Mouse (Mus musculus) adrenal gland, adult 10 weeks (tissue): ENCODE measurements around the gene Dido1. TPM values are rescaled to one million over a fixed set of nuclear protein-coding genes. Genes with fewer than 3 reads are reported as not detected.

ENCODE experiments used
- polyA plus RNA-seq: library from polyadenylated mRNA; stranded (reverse); fragments of 350-450 nt; fragmentation: Illumina TruSeq; extraction: RNeasy Lipid Tissue Mini Kit (QIAGEN cat#74804); gene quantifications from one replicate; pipeline ENCODE4 v1.2.3, GENCODE M21; 2014; ENCODE audit warnings: low read depth, low replicate concordance

Gene Dido1
- polyA plus RNA-seq, result 17.3 TPM

DNA sequence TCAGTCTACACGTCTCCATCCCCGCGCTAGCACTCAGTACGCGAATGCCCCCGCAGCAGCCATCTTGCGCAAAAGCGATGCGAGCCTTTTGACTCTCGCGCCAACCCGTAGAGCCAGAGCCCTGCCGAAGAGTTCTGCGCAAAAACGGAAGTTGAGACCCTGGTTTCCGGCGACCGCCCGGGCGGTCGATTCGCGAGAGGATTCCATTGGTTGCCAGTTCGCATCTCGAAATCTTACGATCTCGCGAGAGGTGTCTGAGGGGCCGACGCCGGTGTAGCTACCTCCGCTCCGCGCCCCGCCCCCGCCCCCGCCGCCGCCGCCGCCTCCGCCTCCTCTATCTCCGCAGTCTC is at the start of gene Dido1, which contains the start of gene Gid8:
Gene Dido1 (minus strand): TSS at position 77 of the 350 bp plus-strand sequence.
Gene Gid8 (plus strand): TSS at position 195 of the 350 bp plus-strand sequence.

DNA sequence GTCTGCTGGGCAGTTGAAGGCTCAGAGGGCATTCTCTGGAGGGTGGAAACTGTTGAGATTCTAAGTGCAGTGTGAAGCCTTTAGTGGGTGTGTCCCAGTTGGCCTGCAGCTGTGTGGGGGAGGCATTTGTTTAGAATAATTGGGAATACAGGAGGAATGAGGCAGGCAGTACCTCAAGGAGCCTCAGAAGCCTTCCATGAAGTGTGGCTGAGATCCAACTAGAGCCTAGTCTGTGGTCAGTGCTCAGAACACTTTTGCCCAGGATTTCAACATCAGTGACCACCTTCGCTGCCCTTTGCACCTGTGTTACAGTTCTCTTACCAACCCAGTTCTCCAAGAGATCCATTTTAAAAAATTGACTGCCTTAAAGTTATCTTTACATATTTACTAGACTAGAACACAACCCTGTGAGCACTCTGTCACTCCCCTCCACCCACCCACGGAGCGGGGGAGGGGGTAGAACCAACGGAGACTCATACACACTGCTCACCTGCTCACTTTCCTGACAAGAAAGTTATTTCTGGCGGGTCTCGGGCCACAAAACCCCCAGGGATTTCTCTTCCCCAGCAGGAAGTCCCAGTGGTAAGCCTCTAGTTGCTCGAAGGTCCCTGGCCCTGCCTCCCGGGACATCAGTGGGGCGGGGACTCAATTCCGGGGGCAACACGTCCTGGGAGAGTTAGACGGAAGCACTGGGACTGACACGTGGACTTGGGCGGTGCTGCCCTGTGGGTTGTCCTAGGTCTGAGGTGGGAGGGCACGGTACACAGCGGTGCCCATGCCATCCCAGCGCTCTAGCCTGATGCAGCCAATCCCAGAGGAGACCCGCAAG is 15.0 kb upstream of the Dido1 start, which contains the start of gene Slc17a9:
Gene Slc17a9 (plus strand): TSS at position 679 of the 829 bp plus-strand sequence.

DNA sequence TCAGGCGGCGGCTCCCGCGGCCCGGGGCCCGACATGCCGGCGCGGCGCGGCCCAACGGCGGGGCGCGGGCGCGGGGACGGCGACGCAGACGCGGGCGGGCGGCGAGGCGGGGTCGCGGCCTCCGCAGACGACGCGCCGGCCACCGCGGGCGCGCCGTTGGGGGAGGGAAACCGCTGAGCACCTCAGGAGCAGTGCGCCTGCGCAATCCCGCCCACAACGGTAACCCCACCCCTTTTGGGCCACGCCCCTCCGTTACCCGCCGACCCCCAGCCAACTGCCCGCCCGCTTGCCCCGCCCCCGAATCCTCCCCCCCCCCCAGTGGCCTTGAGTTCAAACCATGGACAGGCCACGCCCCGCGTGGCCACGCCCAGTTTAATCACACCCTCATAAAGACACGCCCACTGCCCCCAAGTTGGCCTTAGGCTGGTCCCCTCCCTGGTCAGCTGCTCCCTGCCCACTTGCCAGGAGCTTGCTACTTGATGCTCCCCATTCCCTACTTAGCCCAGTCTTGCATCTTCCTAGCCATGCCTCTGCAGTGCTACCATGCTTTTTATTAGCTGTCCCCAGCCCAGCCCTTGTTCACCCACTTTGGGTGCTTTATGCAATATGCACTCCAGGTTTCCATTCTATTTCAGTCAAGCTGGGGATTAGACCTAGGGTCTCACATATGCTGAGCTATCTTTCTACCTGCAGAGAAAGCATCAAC is 67.1 kb downstream of the Dido1 start, which contains the start of gene Tcfl5:
Gene Tcfl5 (minus strand): TSS at position 154 of the 706 bp plus-strand sequence.

Other genes with a start within 250 kb of the Dido1 start
- gene Ntsr1, start 210.0 kb downstream of the Dido1 start, polyA plus RNA-seq, result not detected
- 17.7 TPM for gene Mrgbp, start 128.7 kb downstream of the Dido1 start, polyA plus RNA-seq
- gene Ogfr, start 120.8 kb downstream of the Dido1 start, polyA plus RNA-seq, result 14.9 TPM
- not detected for gene Col9a3, start 112.2 kb downstream of the Dido1 start, polyA plus RNA-seq
- gene Tcfl5, start 67.3 kb downstream of the Dido1 start, polyA plus RNA-seq, result not detected
- gene Gid8, start 118 bp upstream of the Dido1 start, polyA plus RNA-seq, result 51.3 TPM
- not detected for gene Slc17a9, start 15.3 kb upstream of the Dido1 start, polyA plus RNA-seq
- not detected for gene Bhlhe23, start 66.9 kb upstream of the Dido1 start, polyA plus RNA-seq
- 60.4 TPM for gene Ythdf1, start 210.9 kb upstream of the Dido1 start, polyA plus RNA-seq
- not detected for gene Birc7, start 219.0 kb upstream of the Dido1 start, polyA plus RNA-seq
- gene Nkain4, start 244.7 kb upstream of the Dido1 start, polyA plus RNA-seq, result not detected